Mouse (Mus musculus) naive thymus-derived CD4-positive, alpha-beta T cell, adult 2 months (primary cell): ENCODE measurements around the gene Olfr522.

Experiments
- DNase-seq: peaks from one replicate; pipeline ENCODE4 v3.0.0-alpha.2; 2011; ENCODE audit warnings: low read depth

Olfr522 gene

GRCm38 (mm10) chr7:140164664-140165063 lies at the start of gene Olfr522:
Gene Olfr522 (minus strand): TSS chr7:140164764.
- no peak for DNase-seq

GRCm38 (mm10) chr7:140213841-140214240 lies 49.3 kb upstream of the Olfr522 start:
- DNase-seq = peak; percentile 82

- peak; percentile 79 for DNase-seq
Observed at GRCm38 (mm10) chr7:140208677-140209076, 44.1 kb upstream of the Olfr522 start.

- DNase-seq = peak; percentile 80
Observed at GRCm38 (mm10) chr7:140208153-140208552, 43.6 kb upstream of the Olfr522 start.

GRCm38 (mm10) chr7:140206904-140207303 lies 42.3 kb upstream of the Olfr522 start:
- DNase-seq = peak; percentile 51

GRCm38 (mm10) chr7:140205864-140206263 lies 41.3 kb upstream of the Olfr522 start, which contains the start of gene Olfr524:
Gene Olfr524 (minus strand): TSS chr7:140205964.
- DNase-seq = no peak

GRCm38 (mm10) chr7:140201090-140201489 lies 36.5 kb upstream of the Olfr522 start:
- DNase-seq = no peak

- DNase-seq = no peak
Observed at GRCm38 (mm10) chr7:140196002-140196401, 31.4 kb upstream of the Olfr522 start.

- no peak for DNase-seq
Observed at GRCm38 (mm10) chr7:140194031-140194430, 29.5 kb upstream of the Olfr522 start.

GRCm38 (mm10) chr7:140192851-140193250 lies 28.3 kb upstream of the Olfr522 start:
- peak; percentile 54 for DNase-seq

GRCm38 (mm10) chr7:140192445-140192844 lies 27.9 kb upstream of the Olfr522 start:
- peak; percentile 22 for DNase-seq

GRCm38 (mm10) chr7:140190435-140190834 lies 25.9 kb upstream of the Olfr522 start:
- DNase-seq = no peak

- DNase-seq = peak; percentile 83
Observed at GRCm38 (mm10) chr7:140188391-140189328, 24.1 kb upstream of the Olfr522 start.

- DNase-seq = peak; percentile 11
Observed at GRCm38 (mm10) chr7:140187721-140188390, 23.3 kb upstream of the Olfr522 start.

GRCm38 (mm10) chr7:140186646-140187620 lies 22.4 kb upstream of the Olfr522 start:
- DNase-seq = peak; percentile 86

- DNase-seq = no peak
Observed at GRCm38 (mm10) chr7:140184206-140184605, 19.6 kb upstream of the Olfr522 start.

- no peak for DNase-seq
Observed at GRCm38 (mm10) chr7:140180692-140181091, 16.1 kb upstream of the Olfr522 start.

- no peak for DNase-seq
Observed at GRCm38 (mm10) chr7:140179176-140179575, 14.6 kb upstream of the Olfr522 start.

GRCm38 (mm10) chr7:140172936-140173335 lies 8.4 kb upstream of the Olfr522 start, which contains the start of gene Olfr523:
Gene Olfr523 (plus strand): TSS chr7:140173217.
- no peak for DNase-seq

- DNase-seq = no peak
Observed at GRCm38 (mm10) chr7:140170863-140171262, 6.3 kb upstream of the Olfr522 start.

GRCm38 (mm10) chr7:140169386-140169785 lies 4.8 kb upstream of the Olfr522 start:
- no peak for DNase-seq

GRCm38 (mm10) chr7:140167950-140168349 lies 3.4 kb upstream of the Olfr522 start:
- DNase-seq = no peak
